Mouse (Mus musculus) liver, postnatal 0 days (tissue): ENCODE results near the gene Hoxa6. TPM values are rescaled to one million over a fixed set of nuclear protein-coding genes. Genes with fewer than 3 reads are reported as not detected.

Experiments used
- ATAC-seq: fragments of 200-750 bp; cut with Nextera tagmentation; 2 replicates; pipeline ENCODE4 v1.8.0; 2017; ENCODE audit warnings: mild to moderate bottlenecking, moderate library complexity
- DNase-seq: peaks from one replicate; pipeline ENCODE4 v3.0.0-alpha.2; 2016
- H3K27ac ChIP-seq: fragments of 300-500 bp; sonication (generic); 2 replicates; pipeline ENCODE4 v1.5.1; 2014; ENCODE audit warnings: antibody characterized with exemption, moderate library complexity, mild to moderate bottlenecking, low read depth
- H3K27me3 ChIP-seq: fragments of 300-500 bp; sonication (generic); 2 replicates; pipeline ENCODE4 v1.6.1; 2014; ENCODE audit warnings: low read length, control low read depth, mixed read lengths; ENCODE audit not compliant: insufficient read depth
- H3K36me3 ChIP-seq: fragments of 300-500 bp; sonication (generic); replicated peaks from 2 replicates; pipeline ENCODE4 v1.6.1; 2014; ENCODE audit warnings: mild to moderate bottlenecking, control low read depth, low read length, moderate library complexity, mixed read lengths; ENCODE audit not compliant: insufficient read depth
- H3K4me1 ChIP-seq: fragments of 300-500 bp; sonication (generic); 2 replicates; pipeline ENCODE4 v1.6.1; 2014; ENCODE audit warnings: antibody characterized with exemption, mild to moderate bottlenecking, control low read depth; ENCODE audit not compliant: insufficient read depth
- H3K4me2 ChIP-seq: fragments of 300-500 bp; sonication (generic); 2 replicates; pipeline ENCODE4 v1.6.1; 2014; ENCODE audit warnings: low read depth, mild to moderate bottlenecking, low read length, moderate library complexity, mixed read lengths
- H3K4me3 ChIP-seq: fragments of 300-500 bp; sonication (generic); 2 replicates; pipeline ENCODE4 v1.5.1; 2014; ENCODE audit warnings: low read depth, low read length
- H3K9ac ChIP-seq: fragments of 300-500 bp; sonication (generic); replicated peaks from 2 replicates; pipeline ENCODE4 v1.6.1; 2014; ENCODE audit warnings: mild to moderate bottlenecking, moderate library complexity
- H3K9me3 ChIP-seq: fragments of 300-500 bp; sonication (generic); 2 replicates; pipeline ENCODE4 v1.6.1; 2016; ENCODE audit warnings: mild to moderate bottlenecking, control low read depth, low read length, mixed read lengths
- CTCF ChIP-seq: sonication (generic); IDR thresholded peaks from 2 replicates; pipeline ENCODE4 v1.5.1; 2016; ENCODE audit warnings: antibody characterized with exemption, low read depth
- EP300 ChIP-seq: IDR thresholded peaks from 2 replicates; pipeline ENCODE4 v1.6.1; 2016; ENCODE audit warnings: antibody characterized with exemption, low read depth, mild to moderate bottlenecking
- WGBS: fragments of 180-500 bp; shearing (Covaris S2); extraction: QIAGEN DNeasy Blood & Tissue Kit; methylation state at CpG from one replicate; pipeline ENCODE4 v1.1.7; 2014; ENCODE audit not compliant: insufficient replicate concordance; 5-methylcytosine and 5-hydroxymethylcytosine counted together
- polyA plus RNA-seq: library from polyadenylated mRNA; unstranded; fragments of >200 nt; fragmentation: Nextera tagmentation; extraction: Ambion mirVana; gene quantifications from 2 replicates; pipeline ENCODE4 v1.2.1, GENCODE M21; 2015

The Hoxa6 gene
- polyA plus RNA-seq, 1 experiment from 2014 or later: not detected

DNA sequence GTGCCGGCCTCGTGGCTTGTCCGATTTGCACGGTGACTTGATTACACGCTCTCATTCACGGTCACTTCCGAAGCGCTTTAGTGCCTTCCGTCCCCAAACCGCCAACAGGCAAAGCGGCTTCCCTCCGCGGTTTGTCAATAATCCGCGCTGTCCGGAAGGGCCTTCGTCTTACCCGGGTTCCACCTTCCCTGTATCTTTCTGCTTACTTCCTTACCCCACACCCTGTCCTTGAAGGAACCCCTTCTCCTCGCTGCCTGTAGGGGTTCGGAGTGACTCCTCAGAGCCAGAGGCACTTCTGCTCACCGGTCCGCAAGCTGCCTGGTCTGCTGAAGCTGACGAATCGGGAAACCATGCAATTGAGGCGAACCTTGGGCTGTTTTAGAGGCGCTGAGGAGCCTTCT lies 37.9 kb upstream of the Hoxa6 start:
- Histone ChIP-seq H3K9me3 (no peaks in the 10 kb centered on the region), H3K27me3 (peaks cover 99% of the 10 kb centered on the region), H3K4me1 (peaks cover 8% of the 10 kb centered on the region; the same call in 1 of the 2 replicates), H3K27ac (no peak overlapping the region), H3K36me3 (no peaks in the 10 kb centered on the region), H3K9ac (no peak overlapping the region), H3K4me2 (no peak overlapping the region), H3K4me3 (no peak overlapping the region)
- TF ChIP-seq EP300 (no peak), CTCF (no peak)
- no peak for DNase-seq
- ATAC-seq: no peak
- WGBS: 1% methylated on average over 26 of the region's 26 CpGs

DNA sequence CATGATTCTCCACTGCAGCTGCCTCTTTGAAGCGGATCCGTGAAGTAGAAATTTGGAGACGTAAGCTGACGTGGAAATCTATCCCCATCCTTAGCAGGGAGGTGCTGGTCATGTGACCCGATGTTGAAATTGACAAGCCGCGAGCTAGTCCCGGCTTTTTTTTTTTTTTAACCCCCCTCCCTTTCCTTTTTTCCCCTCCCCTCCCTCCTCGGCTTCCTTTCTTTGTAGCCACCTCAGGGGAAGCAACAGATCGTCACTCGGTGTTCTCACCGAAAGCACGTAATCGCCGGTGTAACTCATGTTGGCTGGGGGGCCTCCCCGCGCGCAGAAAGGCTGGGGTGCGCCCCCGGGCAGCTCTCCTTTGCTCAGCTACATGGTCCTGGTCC lies 37.2 kb upstream of the Hoxa6 start, which contains the start of gene Hoxa11:
Gene Hoxa11 (minus strand): TSS at position 54 of the 386 bp plus-strand sequence.
- ATAC-seq (no peak), DNase-seq (no peak)
- Histone ChIP-seq H3K27ac (no peak within 1 kb of the TSS), H3K9ac (no peak within 1 kb of the TSS), H3K4me3 (peak within 1 kb of the TSS; percentile 22), H3K27me3 (peaks cover 99% of the 10 kb centered on the region), H3K4me1 (peaks cover 8% of the 10 kb centered on the region; the same call in 1 of the 2 replicates), H3K36me3 (no peaks in the 10 kb centered on the region), H3K4me2 (no peak within 1 kb of the TSS), H3K9me3 (no peaks in the 10 kb centered on the region)
- no peak for TF ChIP-seq CTCF
- no peak for TF ChIP-seq EP300
- WGBS: 5% methylated on average over 20 of the region's 20 CpGs

DNA sequence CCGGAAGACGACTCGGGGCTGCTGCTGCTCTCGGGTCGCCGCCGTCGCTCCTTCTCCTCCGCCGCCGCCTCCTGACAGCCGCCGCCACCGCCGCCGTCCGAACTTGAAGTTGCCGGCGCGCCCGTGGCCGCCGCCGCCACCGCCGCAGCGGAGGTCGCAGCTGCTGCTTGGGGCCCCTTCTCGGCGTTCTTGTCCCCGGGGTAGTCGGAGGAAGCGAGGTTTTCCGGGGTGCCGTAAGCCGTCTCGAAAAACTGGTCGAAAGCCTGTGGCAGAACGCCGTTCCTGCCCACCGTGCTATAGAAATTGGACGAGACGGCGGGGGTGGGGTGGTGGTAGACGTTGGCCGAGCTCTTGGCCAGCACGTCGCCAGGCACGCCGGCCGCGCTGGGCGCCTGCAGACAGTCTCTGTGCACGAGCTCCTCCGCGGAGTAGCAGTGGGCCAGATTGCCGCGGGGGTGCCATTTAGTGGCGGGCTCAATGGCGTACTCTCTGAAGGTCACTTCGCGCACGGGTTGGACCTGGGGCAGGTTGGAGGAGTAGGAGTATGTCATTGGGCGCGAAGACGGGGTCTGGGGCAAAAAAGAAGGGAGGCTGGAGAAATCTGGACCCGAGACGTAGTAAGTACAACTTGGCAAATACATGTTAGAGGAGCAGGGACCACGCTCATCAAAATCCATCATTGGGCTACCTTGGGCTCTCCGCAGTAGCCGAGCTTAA lies 36.7 kb upstream of the Hoxa6 start:
- Histone ChIP-seq H3K4me2 (no peak overlapping the region), H3K36me3 (no peaks in the 10 kb centered on the region), H3K9ac (no peak overlapping the region), H3K27ac (no peak overlapping the region), H3K4me1 (peaks cover 8% of the 10 kb centered on the region), H3K27me3 (peaks cover 100% of the 10 kb centered on the region), H3K9me3 (no peaks in the 10 kb centered on the region), H3K4me3 (peak overlapping the region; percentile 22)
- ATAC-seq: no peak
- no peak for TF ChIP-seq CTCF
- no peak for TF ChIP-seq EP300
- no peak for DNase-seq
- WGBS: under 1% methylated on average over 71 of the region's 71 CpGs

DNA sequence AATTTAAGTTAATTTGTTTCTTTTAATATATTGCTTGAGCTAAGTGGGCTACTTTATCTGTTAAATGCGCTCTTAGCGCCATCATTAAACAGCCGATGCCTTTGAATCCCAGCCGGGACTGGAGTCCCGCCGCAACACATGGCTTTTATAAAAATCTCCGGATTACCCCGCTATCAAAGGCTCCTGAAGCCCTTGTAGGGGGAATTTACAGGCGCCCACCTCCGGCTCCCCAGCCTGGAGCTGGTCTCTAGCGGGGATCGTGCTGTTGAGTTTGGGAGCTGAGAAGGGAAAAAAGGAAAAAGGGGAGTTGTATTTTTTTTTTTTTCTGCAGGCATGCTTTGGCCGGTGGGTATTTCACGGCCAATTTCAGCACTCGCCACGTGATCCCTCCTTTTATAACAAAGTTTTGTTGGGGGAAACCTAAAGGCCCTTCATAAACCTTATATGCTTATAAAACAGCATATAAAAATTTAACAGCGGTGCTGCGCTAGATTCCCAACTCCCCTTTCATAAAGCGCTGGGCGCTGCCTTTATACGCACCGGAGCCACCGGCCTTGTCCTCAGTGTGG lies 36.0 kb upstream of the Hoxa6 start:
- Histone ChIP-seq H3K36me3 (no peaks in the 10 kb centered on the region), H3K4me1 (peaks cover 8% of the 10 kb centered on the region), H3K4me2 (no peak overlapping the region), H3K27me3 (peaks cover 100% of the 10 kb centered on the region), H3K27ac (no peak overlapping the region), H3K4me3 (peak overlapping the region; percentile 22; the same call in 1 of the 2 replicates), H3K9me3 (no peaks in the 10 kb centered on the region), H3K9ac (no peak overlapping the region)
- no peak for TF ChIP-seq EP300
- no peak for TF ChIP-seq CTCF
- no peak for DNase-seq
- no peak for ATAC-seq
- WGBS: 2% methylated on average over 23 of the region's 23 CpGs

DNA sequence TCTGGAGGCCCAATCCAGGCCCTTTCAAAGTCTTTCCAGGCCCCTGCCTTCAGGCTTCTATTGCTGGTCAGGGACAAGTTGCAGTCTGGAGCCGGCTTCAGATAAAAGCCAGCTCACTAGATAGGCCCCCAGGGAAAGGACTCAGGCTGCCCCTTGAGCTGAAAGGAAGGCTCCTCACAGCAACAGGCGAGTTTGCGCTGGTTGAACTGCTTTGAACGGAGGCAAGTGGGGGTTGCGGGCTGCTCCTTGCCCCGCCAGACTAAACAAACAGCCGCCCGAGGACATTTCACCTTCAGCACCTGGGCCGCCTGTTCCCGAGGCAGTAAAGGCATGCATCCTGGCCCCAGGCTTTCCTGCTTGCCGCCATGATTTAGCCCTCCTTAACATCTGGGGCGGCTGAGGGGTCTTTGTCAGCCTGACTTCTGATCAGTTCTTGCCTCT lies 35.2 kb upstream of the Hoxa6 start:
- DNase-seq (no peak), ATAC-seq (no peak)
- Histone ChIP-seq H3K4me2 (no peak overlapping the region), H3K36me3 (no peaks in the 10 kb centered on the region), H3K4me3 (no peak overlapping the region), H3K4me1 (peaks cover 8% of the 10 kb centered on the region), H3K9ac (no peak overlapping the region), H3K27me3 (peaks cover 100% of the 10 kb centered on the region), H3K9me3 (no peaks in the 10 kb centered on the region), H3K27ac (no peak overlapping the region)
- TF ChIP-seq CTCF (no peak), EP300 (no peak)
- WGBS: 4% methylated on average over 12 of the region's 12 CpGs

DNA sequence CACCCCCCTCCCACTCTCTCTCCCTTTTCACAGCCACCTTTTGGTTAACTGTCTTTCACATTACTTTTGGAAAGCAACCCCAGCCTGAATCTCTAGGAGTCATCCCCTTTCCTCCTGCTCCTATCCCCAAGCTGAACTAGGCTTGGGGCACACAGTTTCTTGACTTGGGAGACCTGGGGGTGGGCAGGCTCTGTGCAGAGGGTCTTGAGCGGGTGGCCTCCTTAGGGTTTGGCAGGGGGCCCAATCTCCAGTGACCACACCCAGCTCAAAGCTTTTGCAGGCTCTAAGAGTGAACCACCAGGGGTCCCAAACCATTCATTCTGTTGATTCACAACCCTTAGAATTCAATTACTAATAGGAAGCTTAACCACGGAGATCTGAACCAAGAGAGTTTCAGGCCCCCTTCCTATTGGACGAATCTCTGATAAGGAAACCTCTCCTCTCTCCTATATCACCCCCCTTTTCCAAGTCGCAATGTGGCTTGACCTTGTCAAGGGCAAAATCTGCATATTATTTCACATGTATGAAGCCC lies 34.3 kb upstream of the Hoxa6 start:
- DNase-seq (no peak), ATAC-seq (no peak)
- Histone ChIP-seq H3K4me1 (peaks cover 8% of the 10 kb centered on the region), H3K9me3 (no peaks in the 10 kb centered on the region), H3K27me3 (peaks cover 100% of the 10 kb centered on the region), H3K36me3 (no peaks in the 10 kb centered on the region), H3K9ac (no peak overlapping the region), H3K27ac (no peak overlapping the region), H3K4me2 (no peak overlapping the region), H3K4me3 (no peak overlapping the region)
- no peak for TF ChIP-seq CTCF
- TF ChIP-seq EP300: no peak
- WGBS: 7% methylated on average over 4 of the region's 4 CpGs
